Mouse (Mus musculus): ENCODE data around the gene Rabl3.

The Rabl3 gene

DNA sequence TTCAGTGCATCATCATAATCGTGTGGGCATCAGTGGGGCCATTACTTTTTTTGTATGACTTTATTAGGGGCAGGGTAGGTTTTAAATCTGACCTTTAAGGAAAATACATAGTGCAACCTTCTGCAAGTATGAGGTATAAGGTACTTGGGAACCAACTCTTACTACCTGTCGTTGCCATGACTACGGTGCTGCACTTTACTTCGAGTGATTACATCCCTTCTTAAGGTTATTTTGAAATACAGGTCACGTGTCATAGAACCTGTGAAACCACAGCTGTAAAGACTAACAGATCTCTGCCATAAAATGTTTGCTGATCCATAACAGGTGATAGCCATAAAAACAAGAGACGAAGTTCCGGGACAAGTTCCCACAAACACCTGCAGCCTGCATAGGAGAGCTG is 58.8 kb downstream of the Rabl3 start:
- DNase-seq: no peak

GRCm38 (mm10) chr16:37599326-37599725 is 59.6 kb downstream of the Rabl3 start:
- no peak for DNase-seq

GRCm38 (mm10) chr16:37603431-37603830 is 63.7 kb downstream of the Rabl3 start:
- no peak for DNase-seq

- no peak for DNase-seq
Observed at GRCm38 (mm10) chr16:37604243-37604642, 64.6 kb downstream of the Rabl3 start.

DNA sequence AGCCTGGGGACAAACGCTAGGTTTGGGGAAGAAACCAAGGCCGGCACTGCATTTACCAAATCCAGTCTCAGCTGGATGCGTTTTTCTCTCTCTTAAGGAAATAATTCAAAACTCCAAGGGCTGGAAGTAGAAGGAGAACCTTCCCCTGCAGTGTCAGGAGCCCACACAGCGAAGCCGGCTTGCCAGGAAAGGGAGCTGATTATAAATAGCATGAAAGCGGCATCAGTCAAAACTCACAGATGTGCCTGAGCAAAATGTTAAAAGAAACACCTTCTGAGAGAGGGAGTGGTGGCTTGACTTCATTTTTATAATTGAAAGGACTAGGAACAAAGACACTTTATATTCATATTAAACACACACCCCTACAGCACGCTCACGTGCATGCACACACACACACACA is 70.6 kb downstream of the Rabl3 start:
- no peak for DNase-seq

DNA sequence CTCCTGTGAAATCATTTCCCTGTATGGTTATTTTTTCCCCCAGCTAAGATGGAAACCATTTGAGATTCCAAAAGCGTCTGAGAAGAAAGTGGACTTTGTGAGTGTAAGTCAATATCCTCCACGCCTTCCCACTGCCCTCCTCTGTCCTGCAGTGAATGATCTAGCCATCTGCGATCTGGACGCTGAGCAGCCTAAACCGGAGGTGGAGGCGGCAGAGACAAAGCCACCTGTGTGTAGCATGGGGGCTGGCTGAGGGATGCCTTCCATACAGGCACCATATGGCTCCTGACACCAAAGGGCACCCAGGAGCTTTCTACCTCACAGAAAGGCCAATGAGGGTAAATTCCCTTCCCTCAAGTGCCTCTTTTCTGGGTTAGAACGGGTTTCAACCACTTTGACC is 71.4 kb downstream of the Rabl3 start:
- DNase-seq: peak; percentile 13

- no peak for DNase-seq
Observed at GRCm38 (mm10) chr16:37612013-37612412, 72.3 kb downstream of the Rabl3 start.

DNA sequence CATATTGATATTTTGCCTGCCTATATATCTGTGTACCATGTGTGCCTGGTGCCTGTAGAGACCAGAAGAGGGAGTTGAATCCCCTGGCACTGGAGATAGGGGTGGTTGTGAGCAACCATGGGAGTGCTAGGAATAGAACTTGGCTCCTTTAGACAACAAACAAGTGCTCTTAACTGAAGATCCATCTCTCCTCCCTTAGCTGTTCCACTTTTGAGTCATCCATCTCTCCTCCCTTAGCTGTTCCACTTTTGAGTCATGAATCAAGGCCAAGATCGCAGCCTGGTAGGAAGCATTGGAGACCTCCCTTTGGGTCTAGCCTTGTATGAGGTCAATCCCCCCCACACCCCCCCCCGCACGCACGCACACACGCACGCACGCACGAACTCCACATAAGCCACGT is 74.9 kb downstream of the Rabl3 start:
- no peak for DNase-seq

DNA sequence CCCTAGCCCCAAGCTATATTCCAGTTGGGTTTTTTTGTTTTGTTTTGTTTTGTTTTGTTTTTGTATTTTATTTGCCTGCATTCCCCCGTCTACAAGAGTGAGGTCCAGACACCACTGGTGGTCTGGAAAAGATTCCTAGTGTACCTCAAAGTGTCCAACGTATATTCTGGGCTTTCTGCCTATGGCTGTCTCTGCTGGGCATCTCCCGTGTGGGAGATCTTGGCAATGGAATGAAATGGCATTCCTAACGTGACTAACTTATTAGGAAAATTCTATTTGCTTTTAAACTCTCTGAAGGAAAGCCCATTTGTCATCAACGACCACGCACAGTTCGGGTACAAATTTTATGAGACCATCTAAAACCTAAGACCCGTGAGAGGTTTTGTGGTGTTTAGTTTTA is 75.7 kb downstream of the Rabl3 start:
- no peak for DNase-seq

GRCm38 (mm10) chr16:37616104-37616503 is 76.4 kb downstream of the Rabl3 start:
- no peak for DNase-seq

DNA sequence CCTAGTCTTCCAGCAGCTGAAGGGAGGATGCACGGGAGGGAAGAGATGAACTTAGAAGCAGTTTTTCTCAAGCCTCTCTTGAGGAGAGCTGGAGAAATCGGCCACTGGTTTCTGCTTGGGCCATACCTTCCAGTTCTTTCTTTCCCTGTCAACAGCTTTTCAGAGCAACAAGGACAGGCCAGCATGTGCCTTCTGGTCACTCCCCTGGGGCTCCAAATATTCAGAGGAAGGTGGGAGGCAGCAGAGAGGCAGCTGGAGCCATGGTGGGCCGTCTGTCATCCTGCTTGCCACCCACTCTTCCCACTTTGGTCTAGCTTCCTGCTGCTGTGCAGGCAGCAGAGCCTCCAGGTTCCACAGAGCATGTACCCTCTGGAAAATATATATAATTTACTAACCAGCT is 78.0 kb downstream of the Rabl3 start:
- peak; percentile 47 for DNase-seq
